Mouse (Mus musculus) hindbrain, embryonic 11.5 days (tissue): Measurements from ENCODE around the gene Ltb4r1. TPM values are rescaled to one million over a fixed set of nuclear protein-coding genes. Genes with fewer than 3 reads are reported as not detected.

ENCODE experiments used
- ATAC-seq: fragments of 200-750 bp; cut with Nextera tagmentation; 2 replicates; pipeline ENCODE4 v1.8.0; 2017; ENCODE audit warnings: mild to moderate bottlenecking, moderate TSS enrichment, moderate library complexity; ENCODE audit not compliant: low FRiP score
- DNase-seq: peaks from one replicate; pipeline ENCODE4 v3.0.0-alpha.2; 2015; ENCODE audit warnings: low spot score
- H3K27ac ChIP-seq: fragments of 300-500 bp; sonication (generic); 2 replicates; pipeline ENCODE4 v1.5.1; 2014; ENCODE audit warnings: mild to moderate bottlenecking, low read depth, low read length
- H3K27me3 ChIP-seq: fragments of 300-500 bp; sonication (generic); 2 replicates; pipeline ENCODE4 v1.6.1; 2014; ENCODE audit warnings: mild to moderate bottlenecking, low read length, moderate library complexity, mixed read lengths; ENCODE audit not compliant: control insufficient read depth, insufficient read depth
- H3K36me3 ChIP-seq: fragments of 300-500 bp; sonication (generic); 2 replicates; pipeline ENCODE4 v1.6.1; 2014; ENCODE audit warnings: mild to moderate bottlenecking, low read length, moderate library complexity, mixed read lengths; ENCODE audit not compliant: control insufficient read depth, insufficient read depth
- H3K4me1 ChIP-seq: fragments of 300-500 bp; sonication (generic); replicated peaks from 2 replicates; pipeline ENCODE4 v1.6.1; 2014; ENCODE audit warnings: low read length, mixed read lengths; ENCODE audit not compliant: control insufficient read depth, insufficient read depth
- H3K4me2 ChIP-seq: fragments of 300-500 bp; sonication (generic); replicated peaks from 2 replicates; pipeline ENCODE4 v1.6.1; 2014; ENCODE audit warnings: mild to moderate bottlenecking, low read depth, low read length
- H3K4me3 ChIP-seq: fragments of 300-500 bp; sonication (generic); 2 replicates; pipeline ENCODE4 v1.5.1; 2014; ENCODE audit warnings: low read depth, low read length
- H3K9ac ChIP-seq: fragments of 300-500 bp; sonication (generic); 2 replicates; pipeline ENCODE4 v1.6.1; 2014; ENCODE audit warnings: low read depth, low read length
- H3K9me3 ChIP-seq: fragments of 300-500 bp; sonication (generic); 2 replicates; pipeline ENCODE4 v1.6.1; 2016; ENCODE audit warnings: low read length; ENCODE audit not compliant: control insufficient read depth
- WGBS: fragments of 180-500 bp; shearing (Covaris S2); extraction: QIAGEN DNeasy Blood & Tissue Kit; methylation state at CpG from one replicate; pipeline ENCODE4 v1.1.7; 2014; 5-methylcytosine and 5-hydroxymethylcytosine counted together
- polyA plus RNA-seq: library from polyadenylated mRNA; unstranded; fragments of >200 nt; fragmentation: Nextera tagmentation; extraction: Ambion mirVana; gene quantifications from 2 replicates; pipeline ENCODE4 v1.2.1, GENCODE M21; 2014

The Ltb4r1 gene
- polyA plus RNA-seq, 1 experiment from 2014 or later: not detected

- H3K4me2 ChIP-seq: no peak overlapping the region
- H3K9ac ChIP-seq: no peak overlapping the region
- H3K9me3 ChIP-seq: no peaks in the 10 kb centered on the region
- no peaks in the 10 kb centered on the region for H3K27me3 ChIP-seq
- no peak for ATAC-seq
- H3K27ac ChIP-seq: no peak overlapping the region
- H3K36me3 ChIP-seq: 0 out of 2 replicates have a peak, but pooled peaks cover 2% of the 10 kb centered on the region
- DNase-seq: no peak
- 91% methylated on average over 7 of the region's 7 CpGs for WGBS
- H3K4me3 ChIP-seq: no peak overlapping the region
- no peaks in the 10 kb centered on the region for H3K4me1 ChIP-seq
Measured at GRCm38 (mm10) chr14:55723433-55723832, 42.3 kb upstream of the Ltb4r1 start.

- no peak for DNase-seq
- Histone ChIP-seq H3K27ac (no peak overlapping the region), H3K4me1 (no peaks in the 10 kb centered on the region), H3K9ac (no peak overlapping the region), H3K9me3 (no peaks in the 10 kb centered on the region), H3K4me2 (no peak overlapping the region), H3K36me3 (0 out of 2 replicates have a peak, but pooled peaks cover 2% of the 10 kb centered on the region), H3K4me3 (no peak overlapping the region), H3K27me3 (no peaks in the 10 kb centered on the region)
- 69% methylated on average over 8 of the region's 8 CpGs for WGBS
- no peak for ATAC-seq
Measured at GRCm38 (mm10) chr14:55724411-55724871, 41.3 kb upstream of the Ltb4r1 start.

GRCm38 (mm10) chr14:55726261-55726660, 39.5 kb upstream of the Ltb4r1 start:
- H3K9me3 ChIP-seq: no peaks in the 10 kb centered on the region
- H3K4me1 ChIP-seq: no peaks in the 10 kb centered on the region
- no peaks in the 10 kb centered on the region for H3K36me3 ChIP-seq
- no peak for ATAC-seq
- H3K4me2 ChIP-seq: no peak overlapping the region
- no peak overlapping the region for H3K27ac ChIP-seq
- no peak overlapping the region for H3K9ac ChIP-seq
- H3K4me3 ChIP-seq: no peak overlapping the region
- DNase-seq: no peak
- no peaks in the 10 kb centered on the region for H3K27me3 ChIP-seq

- Histone ChIP-seq H3K9ac (no peak overlapping the region), H3K4me3 (no peak overlapping the region), H3K4me1 (no peaks in the 10 kb centered on the region), H3K36me3 (no peaks in the 10 kb centered on the region), H3K27ac (no peak overlapping the region), H3K27me3 (no peaks in the 10 kb centered on the region), H3K4me2 (no peak overlapping the region), H3K9me3 (no peaks in the 10 kb centered on the region)
- no peak for DNase-seq
- WGBS: 74% methylated on average over 8 of the region's 8 CpGs
- ATAC-seq: no peak
Measured at GRCm38 (mm10) chr14:55727889-55728685, 37.7 kb upstream of the Ltb4r1 start.

GRCm38 (mm10) chr14:55730116-55730515, 35.6 kb upstream of the Ltb4r1 start:
- Histone ChIP-seq H3K27ac (no peak overlapping the region), H3K36me3 (no peaks in the 10 kb centered on the region), H3K9ac (no peak overlapping the region), H3K4me3 (no peak overlapping the region), H3K4me2 (no peak overlapping the region), H3K27me3 (no peaks in the 10 kb centered on the region), H3K9me3 (no peaks in the 10 kb centered on the region), H3K4me1 (no peaks in the 10 kb centered on the region)
- DNase-seq (no peak), ATAC-seq (no peak)
- 81% methylated on average over 7 of the region's 7 CpGs for WGBS

GRCm38 (mm10) chr14:55730531-55731032, 35.2 kb upstream of the Ltb4r1 start:
- no peak overlapping the region for H3K4me3 ChIP-seq
- no peak overlapping the region for H3K27ac ChIP-seq
- WGBS: 81% methylated on average over 7 of the region's 7 CpGs
- H3K36me3 ChIP-seq: no peaks in the 10 kb centered on the region
- no peak overlapping the region for H3K9ac ChIP-seq
- no peaks in the 10 kb centered on the region for H3K9me3 ChIP-seq
- no peak for ATAC-seq
- DNase-seq: no peak
- H3K27me3 ChIP-seq: no peaks in the 10 kb centered on the region
- H3K4me1 ChIP-seq: no peaks in the 10 kb centered on the region
- H3K4me2 ChIP-seq: no peak overlapping the region

- ATAC-seq (no peak), DNase-seq (no peak)
- H3K36me3 ChIP-seq: no peaks in the 10 kb centered on the region
- H3K9ac ChIP-seq: no peak overlapping the region
- WGBS: 83% methylated on average over 10 of the region's 10 CpGs
- no peak overlapping the region for H3K27ac ChIP-seq
- H3K4me3 ChIP-seq: no peak overlapping the region
- no peaks in the 10 kb centered on the region for H3K27me3 ChIP-seq
- no peak overlapping the region for H3K4me2 ChIP-seq
- H3K4me1 ChIP-seq: no peaks in the 10 kb centered on the region
- no peaks in the 10 kb centered on the region for H3K9me3 ChIP-seq
Measured at GRCm38 (mm10) chr14:55733889-55734288, 31.9 kb upstream of the Ltb4r1 start.

GRCm38 (mm10) chr14:55734869-55735268, 30.9 kb upstream of the Ltb4r1 start:
- DNase-seq: no peak
- H3K36me3 ChIP-seq: no peaks in the 10 kb centered on the region
- H3K4me3 ChIP-seq: no peak overlapping the region
- no peaks in the 10 kb centered on the region for H3K4me1 ChIP-seq
- WGBS: 75% methylated on average over 7 of the region's 7 CpGs
- no peak overlapping the region for H3K4me2 ChIP-seq
- H3K27me3 ChIP-seq: no peaks in the 10 kb centered on the region
- H3K27ac ChIP-seq: no peak overlapping the region
- no peaks in the 10 kb centered on the region for H3K9me3 ChIP-seq
- no peak overlapping the region for H3K9ac ChIP-seq
- no peak for ATAC-seq

GRCm38 (mm10) chr14:55735334-55735733, 30.4 kb upstream of the Ltb4r1 start:
- DNase-seq: no peak
- no peak for ATAC-seq
- Histone ChIP-seq H3K27me3 (no peaks in the 10 kb centered on the region), H3K4me3 (no peak overlapping the region), H3K9me3 (no peaks in the 10 kb centered on the region), H3K4me2 (no peak overlapping the region), H3K36me3 (0 out of 2 replicates have a peak, but pooled peaks cover 2% of the 10 kb centered on the region), H3K4me1 (no peaks in the 10 kb centered on the region), H3K9ac (no peak overlapping the region), H3K27ac (no peak overlapping the region)
- 78% methylated on average over 3 of the region's 3 CpGs for WGBS
